30 mouse cellular contexts compared by ENCODE assay signal in the genomic region with DNA sequence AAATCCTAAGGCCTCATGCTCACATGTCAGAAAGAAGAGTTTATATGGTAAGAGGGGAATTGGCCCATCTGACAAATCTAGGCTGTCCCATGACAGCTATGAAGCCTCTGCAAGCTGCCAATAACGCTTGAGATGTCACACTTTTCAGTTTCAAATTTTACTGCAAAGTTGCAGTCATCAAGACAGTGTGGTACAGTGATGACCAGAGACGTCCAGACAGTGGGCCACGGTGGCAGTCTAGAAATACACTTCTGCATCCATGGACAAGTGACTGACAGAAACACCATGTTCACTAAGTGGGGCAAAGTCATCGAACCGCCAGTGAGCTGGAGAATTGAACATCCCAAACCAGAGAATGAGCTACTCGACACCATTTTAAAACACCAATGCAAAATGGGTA. TPM values are rescaled to one million over a fixed set of nuclear protein-coding genes. Genes with fewer than 3 reads are reported as not detected.
"Had no signal": no experiment of that assay in that cellular context is flagged by ENCODE, and none has a peak within 500 bp of the region (broad histone marks: within the 10 kb centered on the region; RNA-seq: fewer than 3 reads in every experiment).

No protein-coding gene starts in this region.

- H3K27ac ChIP-seq: heart, embryonic 13.5 days; heart, embryonic 15.5 days; hindbrain, embryonic 10.5 days; hindbrain, embryonic 12.5 days; hindbrain, embryonic 13.5 days; hindbrain, embryonic 14.5 days; hindbrain, embryonic 15.5 days; hindbrain, postnatal 0 days; intestine, embryonic 15.5 days; kidney, embryonic 15.5 days; kidney, postnatal 0 days; layer of hippocampus, adult 2 months; left cerebral cortex, adult 2 months had no signal

- H3K4me1 ChIP-seq: hindbrain, embryonic 10.5 days; hindbrain, embryonic 12.5 days; hindbrain, embryonic 13.5 days; hindbrain, embryonic 15.5 days; intestine, embryonic 15.5 days; kidney, embryonic 15.5 days had no signal

- H3K9me3 ChIP-seq: heart, embryonic 13.5 days; heart, embryonic 15.5 days; hindbrain, embryonic 10.5 days; hindbrain, embryonic 12.5 days; hindbrain, embryonic 13.5 days; hindbrain, embryonic 15.5 days; intestine, embryonic 15.5 days; kidney, embryonic 15.5 days had no signal

- H3K4me3 ChIP-seq: heart, embryonic 12.5 days; heart, embryonic 13.5 days; heart, embryonic 15.5 days; hindbrain, embryonic 10.5 days; hindbrain, embryonic 12.5 days; hindbrain, embryonic 13.5 days; hindbrain, embryonic 15.5 days; intestine, embryonic 15.5 days; kidney, embryonic 15.5 days; layer of hippocampus, adult 2 months; left cerebral cortex, adult 2 months had no signal

- H3K36me3 ChIP-seq: heart, embryonic 12.5 days; heart, embryonic 13.5 days; heart, embryonic 15.5 days; hindbrain, embryonic 10.5 days; hindbrain, embryonic 12.5 days; hindbrain, embryonic 13.5 days; hindbrain, embryonic 15.5 days; intestine, embryonic 15.5 days; kidney, embryonic 15.5 days had no signal

- H3K27me3 ChIP-seq: heart, embryonic 12.5 days; heart, embryonic 13.5 days; heart, embryonic 15.5 days; hindbrain, embryonic 12.5 days; hindbrain, embryonic 13.5 days; hindbrain, embryonic 15.5 days; intestine, embryonic 15.5 days; kidney, embryonic 15.5 days had no signal

- DNase-seq: heart, postnatal 14 days; heart, postnatal 36 days; kidney, adult 11 months; kidney, adult 18-20 months; kidney, adult 2 months; kidney, adult 8-10 months; kidney, adult 9 months; kidney, postnatal 10 days; kidney, postnatal 14 days; kidney, postnatal 25 days; kidney, postnatal 36 days; kidney, postnatal 4 days; layer of hippocampus, adult 9-11 months; layer of hippocampus, postnatal 36 days had no signal

RNA-seq across cellular contexts. Expression of a gene that starts 54.4 kb away (rescaled TPM):
- total RNA-seq: hematopoietic stem cell, adult 5-6 weeks had no signal
- polyA plus RNA-seq: inflammation-experienced regulatory T-cells, adult 6 months had no signal
